Mouse (Mus musculus) cerebellum, postnatal 10 days (tissue): ENCODE measurements at regions not wholly inside any gene's neighbourhood (a gene's known extent, or its start where the extent isn't known, plus 50 kb on each side); places are given as distances from the start of the nearest gene placed in this dataset.
A peak's percentile ranks its signal among the peaks of the same experiment; 100 is the strongest.
"Not testable (repeated sequence)": the region's sequence is repeated elsewhere in the genome, so short reads cannot be mapped to it uniquely, and the experiment has no call there.

Source experiments
- DNase-seq, 2 experiments: peaks; one replicate each; pipeline ENCODE4 v3.0.0; 2021; ENCODE audit warnings: mixed read lengths in 2 of 2

DNA sequence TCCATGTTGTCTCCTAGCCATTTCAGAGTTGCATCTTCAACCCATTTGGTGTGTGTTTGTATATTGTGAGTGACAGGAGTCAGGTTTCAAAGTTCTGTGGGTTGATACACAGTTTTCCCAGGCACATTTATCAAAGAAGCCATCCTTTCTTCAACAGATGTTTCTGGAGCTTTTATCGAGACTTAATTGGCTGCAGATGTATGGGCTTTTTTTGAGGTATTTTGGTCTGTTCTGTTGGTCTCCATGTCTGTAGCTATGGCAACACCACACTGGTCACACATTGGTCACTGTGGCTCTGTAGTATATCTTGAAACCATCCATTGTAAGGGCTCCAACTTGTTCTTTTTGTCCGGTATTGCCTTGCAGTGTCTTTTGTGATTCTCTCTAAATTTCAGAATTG is 565.1 kb upstream of the Arid1b start:
- no peak for DNase-seq

DNA sequence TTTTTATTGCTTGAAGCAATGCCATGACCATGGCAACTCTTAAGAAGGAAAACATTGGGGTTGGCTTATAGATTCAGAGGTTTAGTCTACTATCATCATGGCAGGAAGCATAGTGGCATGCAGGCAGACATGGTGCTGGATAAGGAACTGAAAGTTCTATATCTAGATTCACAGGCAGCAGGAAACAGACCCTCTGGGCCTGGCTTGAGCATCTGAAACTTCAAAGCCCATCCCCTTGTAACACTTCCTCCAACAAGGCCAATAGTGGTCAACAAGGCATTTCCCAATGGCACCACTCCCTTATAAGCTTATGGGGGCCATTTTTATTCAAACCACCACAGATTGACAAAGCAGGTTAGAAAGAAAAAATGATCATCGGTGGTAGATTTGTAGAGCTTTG is 548.5 kb upstream of the Arid1b start:
- DNase-seq: no peak

DNA sequence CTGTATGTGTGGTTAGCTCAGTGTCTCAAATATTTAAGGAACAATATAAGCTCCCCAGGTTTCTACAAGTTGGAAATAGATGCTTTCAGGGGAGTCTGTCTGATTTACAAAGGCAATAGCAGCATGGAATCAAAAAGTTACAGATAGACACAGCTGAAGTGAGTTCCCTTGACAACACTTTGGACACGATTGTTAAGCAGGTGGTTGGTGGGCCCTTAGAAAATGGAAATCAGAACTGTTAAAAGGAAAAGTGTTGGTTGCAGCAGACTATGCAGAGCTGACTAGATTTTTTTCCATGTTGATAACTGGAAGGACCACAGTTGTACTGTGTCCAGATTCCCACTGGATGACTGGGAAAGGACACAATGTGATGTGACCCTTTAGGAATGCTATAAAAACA is 536.6 kb upstream of the Arid1b start:
- no peak for DNase-seq

- DNase-seq: peak; percentile 68 to 77
Measured at GRCm38 (mm10) chr17:4461541-4461940, 532.6 kb upstream of the Arid1b start.

- no peak for DNase-seq
Measured at GRCm38 (mm10) chr17:4464286-4464880, 529.7 kb upstream of the Arid1b start.

DNA sequence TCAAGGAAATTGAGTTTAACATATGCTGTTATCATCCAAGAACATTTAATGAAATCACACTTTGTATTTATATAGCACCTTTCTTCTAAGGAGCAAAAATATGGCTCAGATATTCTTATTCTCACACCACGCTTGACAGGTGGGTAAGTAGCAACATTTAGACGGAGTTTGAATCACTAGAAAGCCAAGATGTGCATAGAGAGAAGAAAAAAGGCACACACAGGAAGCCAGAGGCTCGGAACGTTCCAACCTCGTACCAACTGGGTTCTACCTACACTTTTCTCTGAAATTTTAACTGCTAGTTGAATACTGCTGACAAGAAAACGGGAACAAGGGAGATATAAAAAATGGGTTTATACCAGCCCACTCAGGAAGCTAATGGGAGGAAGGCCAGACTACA is 528.4 kb upstream of the Arid1b start:
- DNase-seq: no peak

DNA sequence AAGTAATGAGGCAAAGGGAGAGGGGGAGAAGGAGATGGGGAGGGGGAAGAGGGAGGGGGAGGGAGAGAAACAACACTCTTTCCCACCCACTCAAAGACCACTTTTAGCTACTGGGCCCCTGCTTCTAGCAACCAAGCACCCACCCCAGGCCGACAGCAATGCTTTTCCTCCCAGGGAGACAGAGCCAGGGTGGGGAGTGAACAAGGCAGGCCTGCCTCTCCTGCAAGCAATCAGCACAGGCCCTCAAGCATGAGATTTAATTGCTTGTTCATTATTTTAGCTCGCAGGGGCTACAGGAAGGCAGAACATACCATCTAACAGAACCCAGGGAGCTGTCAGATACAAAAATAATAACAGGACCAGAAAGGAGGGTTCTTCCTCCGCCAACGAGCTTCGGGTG is 521.7 kb upstream of the Arid1b start:
- no peak for DNase-seq

DNA sequence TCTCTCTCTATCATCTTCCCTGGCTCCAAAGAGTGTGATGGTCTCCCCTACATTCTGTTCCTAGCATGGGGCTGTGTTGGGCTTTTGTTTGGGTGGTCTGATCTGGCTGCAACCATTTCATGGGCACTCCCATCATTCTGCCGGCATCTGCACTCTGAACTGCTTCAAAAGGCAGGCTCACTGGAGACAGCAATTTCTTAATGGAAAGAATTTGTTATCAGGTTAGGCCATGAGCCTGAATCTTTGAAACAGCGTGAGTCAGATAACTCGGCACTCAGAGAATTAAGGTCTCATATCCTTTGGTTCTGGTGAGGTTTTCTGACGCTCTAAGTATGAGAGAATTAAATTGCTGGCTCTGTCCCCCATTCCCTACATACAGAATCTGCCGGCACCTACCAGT is 519.8 kb upstream of the Arid1b start:
- DNase-seq: no peak

DNA sequence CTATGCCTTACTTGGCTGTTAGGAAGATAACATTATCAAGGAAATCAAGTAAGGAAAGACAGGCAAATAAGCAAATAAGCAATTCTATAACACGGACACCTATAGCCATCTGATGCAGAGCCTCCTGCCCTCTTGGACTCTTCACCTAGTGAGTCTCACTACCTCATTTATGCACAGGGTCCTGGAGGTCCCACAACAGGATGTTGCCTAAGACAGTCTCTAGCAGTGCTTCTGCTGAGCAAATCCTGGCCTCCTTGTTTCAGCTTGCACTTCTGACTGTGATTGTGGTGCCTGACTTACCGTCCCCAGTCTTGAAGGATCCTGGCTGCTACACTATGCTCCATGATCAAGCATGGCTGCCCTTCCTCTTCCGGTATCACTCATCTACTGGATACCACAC is 518.5 kb upstream of the Arid1b start:
- no peak for DNase-seq

GRCm38 (mm10) chr17:4494392-4494791 is 499.7 kb upstream of the Arid1b start:
- DNase-seq: no peak

- no peak for DNase-seq
Measured at GRCm38 (mm10) chr17:4500504-4500903, 493.6 kb upstream of the Arid1b start.

- DNase-seq: peak in 1 of 2 experiments; percentile 38
Measured at GRCm38 (mm10) chr17:4501029-4501428, 493.1 kb upstream of the Arid1b start.

GRCm38 (mm10) chr17:4504951-4505350 is 489.2 kb upstream of the Arid1b start:
- DNase-seq: no peak

- DNase-seq: no peak
Measured at GRCm38 (mm10) chr17:4509506-4509905, 484.6 kb upstream of the Arid1b start.

- DNase-seq: peak in 1 of 2 experiments; percentile 26
Measured at GRCm38 (mm10) chr17:4516141-4516540, 478.0 kb upstream of the Arid1b start.

DNA sequence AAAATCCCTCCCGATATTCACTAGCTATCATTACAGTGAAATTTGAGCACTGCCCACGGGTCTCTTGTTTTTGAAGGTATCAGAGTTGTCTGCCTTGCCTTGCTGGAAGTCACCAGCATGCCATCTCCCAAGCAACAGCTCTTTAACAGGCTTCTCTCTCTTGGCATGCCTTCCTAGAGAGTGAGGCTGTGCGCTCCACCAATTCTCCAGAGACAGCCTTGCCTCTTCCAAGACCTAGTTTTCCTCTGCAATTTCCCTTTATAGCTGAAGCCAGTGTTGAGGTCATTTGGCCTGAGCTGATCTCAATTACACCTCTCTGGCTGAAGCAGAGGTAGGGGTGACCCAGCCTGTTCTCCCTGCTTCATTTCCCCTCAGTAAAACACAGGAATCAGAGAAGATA is 477.3 kb upstream of the Arid1b start:
- DNase-seq: peak; percentile 32 to 37

- DNase-seq: no peak
Measured at GRCm38 (mm10) chr17:4521031-4521430, 473.1 kb upstream of the Arid1b start.

DNA sequence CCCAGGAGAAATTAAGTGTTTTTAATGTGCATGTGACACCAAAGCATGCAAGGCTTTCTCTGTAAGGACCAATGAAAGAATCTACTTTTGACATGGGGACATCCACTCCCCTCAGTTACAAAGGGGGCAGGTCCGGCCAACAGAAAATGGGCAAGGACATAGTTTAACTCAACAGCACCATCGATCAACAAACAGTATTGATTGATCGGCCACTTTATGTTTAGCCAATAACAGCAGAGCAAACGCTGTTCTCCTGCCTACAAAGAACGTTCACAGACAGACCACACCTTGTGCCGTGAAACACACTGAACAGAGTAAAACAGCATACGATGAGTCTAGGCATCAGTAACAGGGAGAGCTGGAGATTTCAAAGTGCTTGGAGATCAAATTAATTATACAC is 467.7 kb upstream of the Arid1b start:
- DNase-seq: no peak

DNA sequence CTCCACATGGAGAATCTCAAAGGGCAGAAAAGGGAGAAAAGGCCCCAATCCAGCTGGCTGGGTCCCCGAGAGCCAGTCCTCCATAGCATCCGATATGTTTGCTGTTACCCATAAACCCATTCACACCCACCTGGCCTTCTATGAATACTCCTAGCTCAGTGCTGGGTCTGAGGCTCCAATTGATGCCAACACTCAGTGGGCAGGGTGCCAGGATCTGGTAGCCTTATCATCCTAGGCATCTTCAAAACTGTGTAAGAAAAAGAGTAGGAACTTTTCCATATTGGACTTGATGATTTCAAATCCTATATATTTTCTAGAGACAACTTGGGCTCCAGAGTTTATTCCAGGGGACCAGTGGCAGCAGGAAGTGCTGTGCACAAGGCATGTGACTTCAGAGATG is 462.0 kb upstream of the Arid1b start:
- DNase-seq: peak; percentile 39 to 53

GRCm38 (mm10) chr17:4540435-4540834 is 453.7 kb upstream of the Arid1b start:
- no peak for DNase-seq

DNA sequence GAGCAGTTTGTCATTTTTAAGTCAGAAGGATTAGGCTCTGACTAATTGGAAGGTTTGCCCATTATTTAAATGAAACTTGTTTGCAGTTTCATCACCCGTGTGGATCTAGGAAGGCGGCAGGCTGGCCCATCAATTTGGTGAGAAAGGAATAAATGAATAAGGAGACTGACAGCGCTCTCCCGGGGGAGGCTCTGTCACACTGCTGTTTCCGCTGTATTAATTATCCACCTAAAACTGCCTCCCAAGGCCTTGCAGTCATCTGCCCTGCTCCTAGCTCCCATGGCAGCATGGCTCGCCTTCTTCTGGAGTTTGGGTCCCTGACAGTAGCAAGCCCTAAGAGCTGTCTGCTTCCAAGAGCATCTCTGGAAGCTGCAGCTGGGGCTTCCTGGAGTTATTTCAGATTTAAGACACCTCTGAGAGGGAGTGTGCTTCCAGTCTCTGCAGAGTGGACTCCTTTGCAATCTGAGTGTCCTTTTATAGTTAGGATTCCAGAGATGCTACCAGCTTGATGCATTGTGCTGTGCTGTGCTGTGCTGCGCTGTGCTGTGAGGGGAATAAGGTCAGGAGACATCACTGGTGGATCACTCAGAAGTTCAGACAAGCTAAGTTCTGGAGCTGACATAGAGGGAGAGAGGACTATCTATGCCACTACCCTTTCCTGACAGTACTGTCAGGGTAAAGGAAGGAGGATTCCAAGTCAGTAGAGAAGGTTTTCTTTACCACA is 452.9 kb upstream of the Arid1b start:
- DNase-seq: peak; percentile 8 to 14

- DNase-seq: no peak
Measured at GRCm38 (mm10) chr17:4546579-4546978, 447.6 kb upstream of the Arid1b start.

- DNase-seq: not testable (repeated sequence)
Measured at GRCm38 (mm10) chr17:4553026-4553425, 441.1 kb upstream of the Arid1b start.

DNA sequence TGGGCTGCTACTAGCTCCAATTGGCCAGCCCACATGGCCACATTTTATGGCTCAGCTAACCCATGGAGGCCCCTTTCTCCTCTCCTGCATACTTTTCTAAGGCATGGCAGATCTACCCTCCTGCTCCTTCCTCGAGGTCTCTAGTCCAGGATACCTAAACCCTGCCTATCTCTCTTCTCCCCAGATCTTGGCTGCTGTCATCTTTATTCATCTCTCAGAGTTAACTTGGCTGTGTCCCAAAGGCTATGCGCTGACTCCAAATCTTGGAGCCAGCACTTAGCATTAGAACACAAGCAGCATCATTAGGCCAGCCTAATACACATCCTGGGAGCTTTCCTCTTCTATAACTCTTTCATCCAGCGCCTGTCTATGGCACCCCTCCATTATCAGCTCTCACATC is 430.5 kb upstream of the Arid1b start:
- peak; percentile 54 to 59 for DNase-seq

DNA sequence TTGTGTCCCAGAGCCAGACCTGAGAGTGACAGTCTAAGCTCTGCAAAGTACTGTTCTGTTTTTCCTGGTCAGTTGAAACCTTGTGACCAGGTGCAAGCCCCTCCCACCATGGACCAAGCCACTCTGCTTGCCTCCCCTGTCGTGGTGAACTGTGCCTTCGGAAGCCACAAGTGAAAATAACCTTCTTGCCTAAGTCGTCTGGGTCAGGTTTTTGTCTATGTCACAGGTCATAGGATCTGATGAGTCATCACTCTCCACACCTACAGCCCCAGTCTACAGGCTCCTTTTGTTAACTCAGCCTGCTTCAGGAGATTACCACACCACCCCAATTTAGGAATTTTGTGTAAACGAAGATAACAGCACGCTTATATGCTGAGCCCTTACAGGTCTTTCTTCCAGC is 417.2 kb upstream of the Arid1b start:
- DNase-seq: no peak
